Mouse (Mus musculus): ENCODE results near the gene Fnbp1l. TPM values are rescaled to one million over a fixed set of nuclear protein-coding genes. Genes with fewer than 3 reads are reported as not detected.

The Fnbp1l gene
- 86.5 TPM for polyA plus RNA-seq (2014; fragmentation: Illumina TruSeq; extraction: RNeasy Lipid Tissue Mini Kit (QIAGEN cat#74804); ENCODE audit: low read depth, low replicate concordance)

DNA sequence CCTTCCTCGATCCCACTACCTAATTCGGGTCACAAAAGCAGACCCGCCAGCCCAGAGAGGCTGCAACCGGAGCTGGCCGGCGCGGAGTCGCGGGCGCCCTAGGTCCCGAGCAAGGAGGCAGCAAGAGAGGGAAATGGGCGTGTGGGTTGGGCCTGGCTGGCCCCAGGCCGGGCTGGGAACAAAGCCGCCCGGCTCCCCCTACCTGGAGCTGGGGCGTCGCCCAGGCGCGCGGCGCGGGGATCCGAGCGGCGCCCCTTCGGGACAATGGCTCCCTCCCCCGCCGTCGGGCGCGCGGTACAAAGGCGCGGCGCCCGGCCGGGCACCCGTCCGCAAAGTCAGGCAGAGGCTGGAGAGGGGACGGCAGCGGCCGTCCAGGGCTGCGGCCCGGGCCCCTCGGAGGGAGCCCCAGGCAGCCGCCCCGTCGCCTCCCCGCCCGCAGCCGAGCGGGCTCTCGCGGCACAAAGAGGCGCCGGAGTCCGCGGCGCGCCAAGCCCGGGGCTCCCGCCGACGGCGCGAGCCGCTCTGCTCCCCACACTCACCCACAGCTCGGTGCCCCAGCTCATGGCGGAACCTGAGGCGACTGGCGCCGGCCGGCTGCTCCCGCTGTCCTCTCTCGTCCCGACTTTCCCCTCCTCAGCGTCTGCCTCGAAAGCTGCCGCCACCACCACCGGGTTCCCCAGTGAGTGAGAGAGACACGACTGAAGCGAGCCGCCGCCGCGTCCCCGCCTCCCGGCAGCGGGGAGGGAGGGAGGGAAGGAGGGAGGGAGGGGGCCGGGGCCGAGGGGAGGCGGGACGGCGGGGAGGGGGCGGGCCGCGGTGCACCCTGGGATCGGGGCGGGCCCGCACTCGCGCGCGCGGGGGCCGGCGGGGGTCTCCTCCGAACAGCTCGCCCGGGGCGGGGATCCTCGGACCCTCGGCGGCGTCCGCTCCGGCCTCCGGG is at the start of gene Fnbp1l:
TSS of gene Fnbp1l (minus strand) at position 725 of the 940 bp plus-strand sequence.

Other genes starting within 250 kb of the Fnbp1l start
- gene Pde5a, start 109.2 kb upstream of the Fnbp1l start, polyA plus RNA-seq (2014; fragmentation: Illumina TruSeq; extraction: RNeasy Lipid Tissue Mini Kit (QIAGEN cat#74804); ENCODE audit: low read depth, low replicate concordance): 3.1 TPM